Mouse (Mus musculus) forebrain, embryonic 11.5 days (tissue): ENCODE measurements around the gene Melk. TPM values are rescaled to one million over a fixed set of nuclear protein-coding genes. Genes with fewer than 3 reads are reported as not detected.
A peak's percentile ranks its signal among the peaks of the same experiment; 100 is the strongest.

ENCODE experiments used
- ATAC-seq: fragments of 200-750 bp; cut with Nextera tagmentation; replicated peaks from 2 replicates; pipeline ENCODE4 v1.8.0; 2017; ENCODE audit warnings: moderate TSS enrichment; ENCODE audit not compliant: low FRiP score
- DNase-seq: peaks from one replicate; pipeline ENCODE4 v3.0.0-alpha.2; 2017; ENCODE audit warnings: low spot score
- H3K27ac ChIP-seq: fragments of 300-500 bp; sonication (generic); 2 replicates; pipeline ENCODE4 v1.5.1; 2014; ENCODE audit warnings: low read depth, low read length
- H3K27me3 ChIP-seq: fragments of 300-500 bp; sonication (generic); 2 replicates; pipeline ENCODE4 v1.6.1; 2014; ENCODE audit warnings: mild to moderate bottlenecking, low read length, mixed read lengths; ENCODE audit not compliant: control insufficient read depth, insufficient read depth
- H3K36me3 ChIP-seq: fragments of 300-500 bp; sonication (generic); 2 replicates; pipeline ENCODE4 v1.6.1; 2014; ENCODE audit warnings: mild to moderate bottlenecking, low read length, moderate library complexity, mixed read lengths; ENCODE audit not compliant: control insufficient read depth, insufficient read depth
- H3K4me1 ChIP-seq: fragments of 300-500 bp; sonication (generic); replicated peaks from 2 replicates; pipeline ENCODE4 v1.6.1; 2014; ENCODE audit warnings: low read length, mixed read lengths; ENCODE audit not compliant: control insufficient read depth, insufficient read depth
- H3K4me2 ChIP-seq: fragments of 300-500 bp; sonication (generic); 2 replicates; pipeline ENCODE4 v1.6.1; 2014; ENCODE audit warnings: low read depth, mild to moderate bottlenecking, low read length, moderate library complexity, mixed read lengths; ENCODE audit not compliant: severe bottlenecking
- H3K4me3 ChIP-seq: fragments of 300-500 bp; sonication (generic); 2 replicates; pipeline ENCODE4 v1.5.1; 2014; ENCODE audit warnings: low read depth, low read length
- H3K9ac ChIP-seq: fragments of 300-500 bp; sonication (generic); 2 replicates; pipeline ENCODE4 v1.6.1; 2014; ENCODE audit warnings: low read length
- H3K9me3 ChIP-seq: fragments of 300-500 bp; sonication (generic); 2 replicates; pipeline ENCODE4 v1.6.1; 2016; ENCODE audit warnings: low read length, mixed read lengths; ENCODE audit not compliant: control insufficient read depth
- WGBS: fragments of 180-500 bp; shearing (Covaris S2); extraction: QIAGEN DNeasy Blood & Tissue Kit; methylation state at CpG from one replicate; pipeline ENCODE4 v1.1.7; 2014; 5-methylcytosine and 5-hydroxymethylcytosine counted together
- polyA plus RNA-seq: library from polyadenylated mRNA; unstranded; fragments of >200 nt; fragmentation: Nextera tagmentation; extraction: Ambion mirVana; gene quantifications from 2 replicates; pipeline ENCODE4 v1.2.1, GENCODE M21; 2014

Gene Melk
- polyA plus RNA-seq, 1 experiment from 2014 or later, result 78.5 TPM

DNA sequence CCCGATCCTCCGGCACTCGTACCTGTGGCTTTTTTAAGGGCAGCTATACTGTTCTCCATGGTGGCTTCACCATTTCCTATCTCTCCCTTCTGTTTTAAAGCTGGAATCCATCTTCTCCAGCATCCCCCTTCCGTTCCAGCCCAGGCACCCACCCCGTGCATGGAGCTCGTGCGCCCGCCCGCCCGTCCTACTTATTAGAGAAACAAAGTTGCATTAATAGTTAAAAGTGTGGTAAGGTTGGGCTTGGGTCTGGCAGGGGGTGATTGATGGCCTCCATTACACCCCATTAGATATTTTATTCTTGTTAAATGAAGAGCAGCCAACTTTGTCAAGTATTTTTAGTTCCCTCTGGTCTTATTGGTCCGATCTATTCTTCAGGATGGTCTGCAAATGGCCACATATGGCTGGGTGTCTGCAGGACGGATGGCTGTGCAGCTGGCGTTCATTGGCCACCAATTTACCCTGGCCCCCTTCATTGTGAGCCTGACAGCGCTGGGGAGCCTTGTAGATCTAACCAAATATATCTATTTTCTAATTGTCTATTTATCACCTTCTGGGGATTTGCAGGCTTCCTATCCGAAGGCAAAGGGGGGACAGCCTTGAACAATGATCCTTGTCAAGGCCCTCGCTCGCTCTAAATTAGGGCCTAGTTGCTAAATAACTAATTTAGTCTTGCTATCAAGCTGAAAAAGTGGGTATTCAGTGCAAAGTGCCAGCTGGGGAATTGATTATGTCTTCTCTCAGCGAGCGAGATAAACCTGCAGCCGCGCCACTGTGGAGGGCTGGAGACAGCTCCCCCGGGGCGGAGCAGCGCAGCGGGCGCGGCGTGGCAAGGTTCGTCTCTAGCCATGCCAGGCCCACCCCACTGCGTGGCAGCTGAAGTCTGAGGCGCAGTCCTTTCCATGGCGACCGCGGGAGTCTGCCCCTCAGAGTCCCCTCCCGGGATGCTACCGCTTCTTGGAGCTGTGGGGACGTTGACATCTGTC lies 91.8 kb downstream of the Melk start:
- H3K4me3 ChIP-seq, result no peak overlapping the region
- no peaks in the 10 kb centered on the region for H3K4me1 ChIP-seq
- H3K9me3 ChIP-seq, result no peaks in the 10 kb centered on the region
- no peak overlapping the region for H3K4me2 ChIP-seq
- no peak overlapping the region for H3K27ac ChIP-seq
- H3K36me3 ChIP-seq, result no peaks in the 10 kb centered on the region
- no peak overlapping the region for H3K9ac ChIP-seq
- ATAC-seq (no peak), DNase-seq (no peak)
- no peaks in the 10 kb centered on the region for H3K27me3 ChIP-seq
- 88% methylated on average over 37 of the region's 37 CpGs for WGBS

- Histone ChIP-seq H3K36me3 (no peaks in the 10 kb centered on the region), H3K4me1 (no peaks in the 10 kb centered on the region), H3K27ac (no peak overlapping the region), H3K4me3 (no peak overlapping the region), H3K9me3 (no peaks in the 10 kb centered on the region), H3K9ac (no peak overlapping the region), H3K27me3 (no peaks in the 10 kb centered on the region), H3K4me2 (no peak overlapping the region)
- peak; percentile 77 for DNase-seq
- 6% methylated on average over 5 of the region's 5 CpGs for WGBS
- ATAC-seq, result no peak
Observed at GRCm38 (mm10) chr4:44402607-44403006, 101.9 kb downstream of the Melk start.

- no peaks in the 10 kb centered on the region for H3K27me3 ChIP-seq
- no peaks in the 10 kb centered on the region for H3K36me3 ChIP-seq
- H3K27ac ChIP-seq, result no peak overlapping the region
- no peak overlapping the region for H3K4me2 ChIP-seq
- H3K4me3 ChIP-seq, result no peak overlapping the region
- WGBS, result 80% methylated on average over 5 of the region's 5 CpGs
- ATAC-seq, result no peak
- no peak overlapping the region for H3K9ac ChIP-seq
- no peaks in the 10 kb centered on the region for H3K9me3 ChIP-seq
- no peaks in the 10 kb centered on the region for H3K4me1 ChIP-seq
- DNase-seq, result no peak
Observed at GRCm38 (mm10) chr4:44404487-44404886, 103.8 kb downstream of the Melk start.

Other genes starting within 250 kb of the Melk start
- 18.8 and 20.8 TPM in 2 replicates for gene Gne, start 216.7 kb upstream of the Melk start, polyA plus RNA-seq
- gene Rnf38, start 67.1 kb upstream of the Melk start, polyA plus RNA-seq, result 58.4 and 60.3 TPM in 2 replicates